Mouse (Mus musculus) layer of hippocampus, postnatal 36 days (tissue): Measurements from ENCODE around the gene Arf6. TPM values are rescaled to one million over a fixed set of nuclear protein-coding genes. Genes with fewer than 3 reads are reported as not detected.

ENCODE experiments used
- DNase-seq, 2 experiments: peaks; one replicate each; pipeline ENCODE4 v3.0.0; 2022
- microRNA-seq, 2 experiments: library from miRNA; unstranded; fragments of <30 nt; microRNA quantifications; one replicate each; pipeline ENCODE4 v1.2.0; 2021
- total RNA-seq, 2 experiments: library from RNA; stranded (reverse); gene quantifications; 2 replicates each; pipeline ENCODE4 v1.2.3; 2021

The Arf6 gene
- total RNA-seq, 2 experiments from 2014 or later = 48.3 to 50.3 TPM

GRCm38 (mm10) chr12:69414826-69415572 is 43.0 kb downstream of the Arf6 start:
- DNase-seq = no peak

- no peak for DNase-seq
Measured at GRCm38 (mm10) chr12:69416793-69417192, 44.8 kb downstream of the Arf6 start.

- no peak for DNase-seq
Measured at GRCm38 (mm10) chr12:69417701-69418291, 45.8 kb downstream of the Arf6 start.

- DNase-seq = no peak
Measured at GRCm38 (mm10) chr12:69418606-69419005, 46.7 kb downstream of the Arf6 start.

- DNase-seq = peak in 1 of 2 experiments; percentile 5
Measured at GRCm38 (mm10) chr12:69419017-69419605, 47.2 kb downstream of the Arf6 start.

GRCm38 (mm10) chr12:69419606-69420005 is 47.7 kb downstream of the Arf6 start:
- no peak for DNase-seq

- no peak for DNase-seq
Measured at GRCm38 (mm10) chr12:69420716-69421115, 48.8 kb downstream of the Arf6 start.

- DNase-seq = no peak
Measured at GRCm38 (mm10) chr12:69422827-69423537, 51.0 kb downstream of the Arf6 start.

Small RNA genes lying within 50 kb of the gene (microRNA-seq; reads per million reads assigned to microRNA genes)
- 0 to 0.85 reads per million in 2 experiments for gene Gm47299
- gene Gm47305 = 0 reads per million in 2 experiments

Other genes with a start within 250 kb of the Arf6 start
- 1,000 to 10,000 TPM; 1,096 to 1,116 TPM for gene Rps29, start 213.0 kb upstream of the Arf6 start, total RNA-seq
- not detected for gene Lrr1, start 203.3 kb upstream of the Arf6 start, total RNA-seq
- gene Rpl36al, start 188.1 kb upstream of the Arf6 start, total RNA-seq = 100 to 1,000 TPM; 186 to 194 TPM
- gene Mgat2, start 188.0 kb upstream of the Arf6 start, total RNA-seq = 10 to 100 TPM; 27.0 to 29.3 TPM
- gene Gm49383, start 175.0 kb upstream of the Arf6 start, total RNA-seq = 1 to 10 TPM; 5.7 to 5.9 TPM
- gene Dnaaf2, start 173.7 kb upstream of the Arf6 start, total RNA-seq = 1 to 10 TPM; 1.4 to 2.0 TPM
- 1 to 10 TPM; 2.3 to 2.9 TPM for gene Gm49384, start 167.9 kb upstream of the Arf6 start, total RNA-seq
- gene Pole2, start 144.0 kb upstream of the Arf6 start, total RNA-seq = under 1 TPM; 0.75 to 0.99 TPM
- gene Klhdc1, start 131.0 kb upstream of the Arf6 start, total RNA-seq = 10 to 100 TPM; 16.0 to 17.9 TPM
- 100 to 1,000 TPM; 117 to 128 TPM for gene Klhdc2, start 75.5 kb upstream of the Arf6 start, total RNA-seq
- 10 to 100 TPM; 47.9 to 51.2 TPM for gene Nemf, start 15.0 kb upstream of the Arf6 start, total RNA-seq
- under 1 TPM; 0.60 to 0.66 TPM for gene Gm9887, start 308 bp downstream of the Arf6 start, total RNA-seq
- 10 to 100 TPM; 18.2 to 19.3 TPM for gene Vcpkmt, start 210.9 kb downstream of the Arf6 start, total RNA-seq